Mouse (Mus musculus): ENCODE measurements around the gene Mettl23.

- no peak for TF ChIP-seq CTCF (IDR thresholded peaks at IDR 0.05; ENCODE audit: low read depth)
- TF ChIP-seq EP300 (IDR thresholded peaks at IDR 0.05; ENCODE audit: low read depth): no peak
Observed at GRCm38 (mm10) chr11:116869223-116869622, 26.1 kb downstream of the Mettl23 start.

All from liver, embryonic 14.5 days (tissue).